Mouse (Mus musculus) myocyte (in vitro differentiated cells): ENCODE measurements at regions not wholly inside any gene's neighbourhood (a gene's known extent, or its start where the extent isn't known, plus 50 kb on each side); places are given as distances from the start of the nearest gene placed in this dataset.

Experiments
- MAX ChIP-seq: IDR thresholded peaks from one replicate; pipeline ENCODE4 v1.6.1; 2011; ENCODE audit warnings: low read depth, mild to moderate bottlenecking, control low read depth
- POLR2A ChIP-seq: IDR thresholded peaks from one replicate; pipeline ENCODE4 v1.6.1; 2011; ENCODE audit warnings: low read depth, mild to moderate bottlenecking, control low read depth, moderate library complexity; ENCODE audit not compliant: insufficient read length
- TCF12 ChIP-seq: IDR thresholded peaks from one replicate; pipeline ENCODE4 v1.6.1; 2011; ENCODE audit warnings: mild to moderate bottlenecking, control low read depth; ENCODE audit not compliant: poor library complexity, insufficient read depth, severe bottlenecking
- USF1 ChIP-seq: IDR thresholded peaks from one replicate; pipeline ENCODE4 v1.6.1; 2011; ENCODE audit warnings: low read depth, mild to moderate bottlenecking, control low read depth, moderate library complexity

GRCm38 (mm10) chr8:56230645-56231330 lies 63.6 kb upstream of the Hpgd start:
- TF ChIP-seq MAX = no peak
- no peak for TF ChIP-seq POLR2A
- no peak for TF ChIP-seq TCF12
- no peak for TF ChIP-seq USF1
